Mouse (Mus musculus) urinary bladder, postnatal 4 days (tissue): ENCODE measurements around the gene Rabggtb.

Source experiments
- DNase-seq, 2 experiments: peaks; one replicate each; pipeline ENCODE4 v3.0.0; 2021 to 2022; ENCODE audit warnings: low spot score in 2 of 2

Rabggtb gene

GRCm38 (mm10) chr3:153921147-153921910 is 8.5 kb upstream of the Rabggtb start:
- no peak for DNase-seq

- DNase-seq, result no peak
Observed at GRCm38 (mm10) chr3:153917200-153917599, 4.4 kb upstream of the Rabggtb start.

GRCm38 (mm10) chr3:153913510-153914243 is 868 bp upstream of the Rabggtb start:
- no peak for DNase-seq

GRCm38 (mm10) chr3:153911882-153912440 is 848 bp downstream of the Rabggtb start:
- DNase-seq, result no peak

GRCm38 (mm10) chr3:153911197-153911881 is 1.5 kb downstream of the Rabggtb start:
- no peak for DNase-seq

- DNase-seq, result no peak
Observed at GRCm38 (mm10) chr3:153910489-153910888, 2.3 kb downstream of the Rabggtb start.

- DNase-seq, result no peak
Observed at GRCm38 (mm10) chr3:153908919-153909318, 3.9 kb downstream of the Rabggtb start.

GRCm38 (mm10) chr3:153906136-153906871 is 6.5 kb downstream of the Rabggtb start, which contains the start of gene Msh4:
TSS of gene Msh4 (minus strand) at chr3:153906138.
- DNase-seq, result no peak

GRCm38 (mm10) chr3:153905251-153906135 is 7.3 kb downstream of the Rabggtb start:
- DNase-seq, result peak in 1 of 2 experiments; percentile 19

- peak in 1 of 2 experiments; percentile 26 for DNase-seq
Observed at GRCm38 (mm10) chr3:153904586-153904985, 8.2 kb downstream of the Rabggtb start.

- no peak for DNase-seq
Observed at GRCm38 (mm10) chr3:153902595-153902994, 10.2 kb downstream of the Rabggtb start.

GRCm38 (mm10) chr3:153901904-153902303 is 10.9 kb downstream of the Rabggtb start:
- DNase-seq, result no peak

- no peak for DNase-seq
Observed at GRCm38 (mm10) chr3:153897216-153897615, 15.6 kb downstream of the Rabggtb start.

- no peak for DNase-seq
Observed at GRCm38 (mm10) chr3:153895454-153895853, 17.4 kb downstream of the Rabggtb start.

- no peak for DNase-seq
Observed at GRCm38 (mm10) chr3:153889188-153889781, 23.5 kb downstream of the Rabggtb start.

GRCm38 (mm10) chr3:153888141-153888540 is 24.7 kb downstream of the Rabggtb start:
- DNase-seq, result no peak

GRCm38 (mm10) chr3:153886296-153886695 is 26.5 kb downstream of the Rabggtb start:
- no peak for DNase-seq

GRCm38 (mm10) chr3:153871396-153871795 is 41.4 kb downstream of the Rabggtb start:
- no peak for DNase-seq

- no peak for DNase-seq
Observed at GRCm38 (mm10) chr3:153867149-153868136, 45.4 kb downstream of the Rabggtb start.
